In genomic region chr4:129563718-129564117, GRCm38 (mm10) we compare ENCODE assay signal across 12 mouse cellular contexts. TPM values are rescaled to one million over a fixed set of nuclear protein-coding genes. Genes with fewer than 3 reads are reported as not detected.
A peak's percentile ranks its signal among the peaks of the same experiment; 100 is the strongest.
DNase-seq lines count a peak whose midpoint lies in the region; ATAC-seq and TF ChIP-seq lines count a peak whose summit lies in the region.
"Had no signal": no experiment of that assay in that cellular context is flagged by ENCODE, and none has a peak within 500 bp of the region (broad histone marks: within the 10 kb centered on the region; RNA-seq: fewer than 3 reads in every experiment).

No protein-coding gene starts in this region.

- H3K4me2 ChIP-seq in kidney, postnatal 0 days (ENCODE audit: low read length), result no peak overlapping the region
- no peak overlapping the region for H3K4me2 ChIP-seq in embryonic facial prominence, embryonic 14.5 days (ENCODE audit: low read depth, low read length)
- no peak overlapping the region for H3K4me2 ChIP-seq in limb, embryonic 14.5 days (replicated peaks; ENCODE audit: low read depth, low read length, severe bottlenecking)
- no peak overlapping the region for H3K4me2 ChIP-seq in forebrain, embryonic 12.5 days

- H3K9me3 ChIP-seq in kidney, postnatal 0 days (replicated peaks; ENCODE audit: low read length), result no peaks in the 10 kb centered on the region
- H3K9me3 ChIP-seq in embryonic facial prominence, embryonic 14.5 days (ENCODE audit: control insufficient read depth, low read length), result no peaks in the 10 kb centered on the region
- no peaks in the 10 kb centered on the region for H3K9me3 ChIP-seq in limb, embryonic 14.5 days (ENCODE audit: control insufficient read depth, low read length)
- H3K9me3 ChIP-seq in forebrain, embryonic 12.5 days, result no peaks in the 10 kb centered on the region

- no peak overlapping the region; the same call in 1 of the 2 replicates for H3K27ac ChIP-seq in kidney, postnatal 0 days
- no peak overlapping the region for H3K27ac ChIP-seq in embryonic facial prominence, embryonic 14.5 days (replicated peaks; ENCODE audit: low read depth, low read length)
- no peak overlapping the region for H3K27ac ChIP-seq in limb, embryonic 14.5 days (replicated peaks; ENCODE audit: low read depth, low read length)
- no peak overlapping the region for H3K27ac ChIP-seq in forebrain, embryonic 12.5 days
- H3K27ac ChIP-seq: macrophage had no signal

- H3K4me3 ChIP-seq in kidney, postnatal 0 days (replicated peaks; ENCODE audit: low read depth, low read length), result no peak overlapping the region
- no peak overlapping the region for H3K4me3 ChIP-seq in embryonic facial prominence, embryonic 14.5 days (ENCODE audit: low read depth, low read length)
- no peak overlapping the region for H3K4me3 ChIP-seq in limb, embryonic 14.5 days (replicated peaks; ENCODE audit: low read length)
- no peak overlapping the region for H3K4me3 ChIP-seq in forebrain, embryonic 12.5 days (replicated peaks)

- no peak for TF ChIP-seq CTCF in kidney, postnatal 0 days (IDR thresholded peaks at IDR 0.05; ENCODE audit: low read depth)

- no peak for TF ChIP-seq POLR2A in limb, embryonic 14.5 days (IDR thresholded peaks at IDR 0.05; ENCODE audit: borderline replicate concordance, extremely low read depth, insufficient read depth, insufficient read length)

- ATAC-seq in kidney, postnatal 0 days (replicated peaks; ENCODE audit: low FRiP score, low read depth), result no peak; the same call in 1 of the 2 replicates
- no peak for ATAC-seq in embryonic facial prominence, embryonic 14.5 days (ENCODE audit: low read depth)
- ATAC-seq in limb, embryonic 14.5 days (ENCODE audit: low FRiP score, low read depth), result peak; percentile 60; the same call in 1 of the 2 replicates
- no peak for ATAC-seq in forebrain, embryonic 12.5 days (ENCODE audit: low FRiP score)

- no peaks in the 10 kb centered on the region for H3K36me3 ChIP-seq in kidney, postnatal 0 days (ENCODE audit: insufficient read depth, low read length)
- H3K36me3 ChIP-seq in embryonic facial prominence, embryonic 14.5 days (ENCODE audit: control insufficient read depth, insufficient read depth, low read length), result no peaks in the 10 kb centered on the region
- no peaks in the 10 kb centered on the region for H3K36me3 ChIP-seq in limb, embryonic 14.5 days (ENCODE audit: control insufficient read depth, insufficient read depth, low read length)
- H3K36me3 ChIP-seq in forebrain, embryonic 12.5 days (replicated peaks), result no peaks in the 10 kb centered on the region

- DNase-seq in kidney, postnatal 0 days (ENCODE audit: low spot score), result peak; percentile 79
- no peak for DNase-seq in kidney, adult 8-10 months
- peak; percentile 56 for DNase-seq in NIH3T3 (ENCODE audit: low read depth)
- peak; percentile 49 for DNase-seq in embryonic facial prominence, embryonic 14.5 days (ENCODE audit: low spot score)
- no peak for DNase-seq in limb, embryonic 14.5 days (ENCODE audit: low spot score)
- DNase-seq in right cerebral cortex, postnatal 14 days, result no peak
- DNase-seq in adrenal gland, adult (ENCODE audit: inconsistent age in 2 of 2, low spot score in 1 of 2), result no peak
- DNase-seq: cerebellum, adult 9-10 months; left cerebral cortex, postnatal 4 days had no signal

- H3K9ac ChIP-seq in kidney, postnatal 0 days (ENCODE audit: low read depth, low read length), result no peak overlapping the region
- H3K9ac ChIP-seq in embryonic facial prominence, embryonic 14.5 days (ENCODE audit: low read depth, low read length), result no peak overlapping the region
- H3K9ac ChIP-seq in limb, embryonic 14.5 days (ENCODE audit: low read depth, low read length, severe bottlenecking), result no peak overlapping the region
- no peak overlapping the region for H3K9ac ChIP-seq in forebrain, embryonic 12.5 days

- H3K27me3 ChIP-seq in kidney, postnatal 0 days (ENCODE audit: insufficient read depth, low read length), result no peaks in the 10 kb centered on the region
- H3K27me3 ChIP-seq in embryonic facial prominence, embryonic 14.5 days (replicated peaks; ENCODE audit: control insufficient read depth, insufficient read depth, low read length), result no peaks in the 10 kb centered on the region
- H3K27me3 ChIP-seq in limb, embryonic 14.5 days (ENCODE audit: control insufficient read depth, insufficient read depth, low read length), result no peaks in the 10 kb centered on the region
- no peaks in the 10 kb centered on the region for H3K27me3 ChIP-seq in forebrain, embryonic 12.5 days

- 16% methylated on average over 8 of the region's 8 CpGs for WGBS in kidney, postnatal 0 days
- 36% methylated on average over 8 of the region's 8 CpGs for WGBS in embryonic facial prominence, embryonic 14.5 days
- 16% methylated on average over 8 of the region's 8 CpGs for WGBS in limb, embryonic 14.5 days
- WGBS in forebrain, embryonic 12.5 days, result 85% methylated on average over 8 of the region's 8 CpGs

- H3K4me1 ChIP-seq in kidney, postnatal 0 days (replicated peaks; ENCODE audit: insufficient read depth, low read length), result no peaks in the 10 kb centered on the region
- H3K4me1 ChIP-seq in embryonic facial prominence, embryonic 14.5 days (ENCODE audit: control insufficient read depth, insufficient read depth, low read length), result no peaks in the 10 kb centered on the region
- no peaks in the 10 kb centered on the region for H3K4me1 ChIP-seq in limb, embryonic 14.5 days (ENCODE audit: control insufficient read depth, insufficient read depth, low read length)
- H3K4me1 ChIP-seq in forebrain, embryonic 12.5 days, result no peaks in the 10 kb centered on the region

RNA-seq across cellular contexts. Expression of gene Lck, which starts 9.7 kb away (rescaled TPM):
- 8.8 and 9.1 TPM in 2 replicates for polyA plus RNA-seq in kidney, postnatal 0 days (2015; fragmentation: Nextera tagmentation; extraction: Ambion mirVana)
- 4.7 and 6.4 TPM in 2 replicates for polyA plus RNA-seq in embryonic facial prominence, embryonic 14.5 days (2014; fragmentation: Nextera tagmentation; extraction: Ambion mirVana)
- 9.9 and 10.3 TPM in 2 replicates for polyA plus RNA-seq in limb, embryonic 14.5 days (2012; rRNA removed)
- 6.3 and 6.8 TPM in 2 replicates for polyA plus RNA-seq in limb, embryonic 14.5 days (2014; fragmentation: Nextera tagmentation; extraction: Ambion mirVana)
- polyA plus RNA-seq in forebrain, embryonic 12.5 days (2016; fragmentation: Nextera tagmentation; extraction: Ambion mirVana), result 9.0 and 9.3 TPM in 2 replicates

RNA-seq across cellular contexts. Expression of gene Fam167b, which starts 14.6 kb away (rescaled TPM):
- polyA plus RNA-seq in kidney, postnatal 0 days (2015; fragmentation: Nextera tagmentation; extraction: Ambion mirVana), result 39.9 and 40.3 TPM in 2 replicates
- polyA plus RNA-seq in embryonic facial prominence, embryonic 14.5 days (2014; fragmentation: Nextera tagmentation; extraction: Ambion mirVana), result 6.4 and 6.9 TPM in 2 replicates
- polyA plus RNA-seq in limb, embryonic 14.5 days (2012; rRNA removed), result 7.3 and 8.2 TPM in 2 replicates
- 4.1 and 5.3 TPM in 2 replicates for polyA plus RNA-seq in limb, embryonic 14.5 days (2014; fragmentation: Nextera tagmentation; extraction: Ambion mirVana)
- 0.37 and 0.92 TPM in 2 replicates for polyA plus RNA-seq in forebrain, embryonic 12.5 days (2016; fragmentation: Nextera tagmentation; extraction: Ambion mirVana)
- polyA plus RNA-seq: macrophage; midbrain, postnatal 0 days had no signal

RNA-seq across cellular contexts. Expression of gene Hdac1, which starts 21.2 kb away (rescaled TPM):
- polyA plus RNA-seq in kidney, postnatal 0 days (2015; fragmentation: Nextera tagmentation; extraction: Ambion mirVana), result 170 and 196 TPM in 2 replicates
- 179 and 200 TPM in 2 replicates for polyA plus RNA-seq in embryonic facial prominence, embryonic 14.5 days (2014; fragmentation: Nextera tagmentation; extraction: Ambion mirVana)
- polyA plus RNA-seq in limb, embryonic 14.5 days (2012; rRNA removed), result 209 and 212 TPM in 2 replicates
- polyA plus RNA-seq in limb, embryonic 14.5 days (2014; fragmentation: Nextera tagmentation; extraction: Ambion mirVana), result 201 and 225 TPM in 2 replicates
- polyA plus RNA-seq in forebrain, embryonic 12.5 days (2016; fragmentation: Nextera tagmentation; extraction: Ambion mirVana), result 207 and 221 TPM in 2 replicates

RNA-seq across cellular contexts. Expression of gene Eif3i, which starts 36.7 kb away (rescaled TPM):
- 284 and 298 TPM in 2 replicates for polyA plus RNA-seq in kidney, postnatal 0 days (2015; fragmentation: Nextera tagmentation; extraction: Ambion mirVana)
- 288 and 308 TPM in 2 replicates for polyA plus RNA-seq in embryonic facial prominence, embryonic 14.5 days (2014; fragmentation: Nextera tagmentation; extraction: Ambion mirVana)
- 367 and 429 TPM in 2 replicates for polyA plus RNA-seq in limb, embryonic 14.5 days (2012; rRNA removed)
- polyA plus RNA-seq in limb, embryonic 14.5 days (2014; fragmentation: Nextera tagmentation; extraction: Ambion mirVana), result 333 and 334 TPM in 2 replicates
- 204 and 212 TPM in 2 replicates for polyA plus RNA-seq in forebrain, embryonic 12.5 days (2016; fragmentation: Nextera tagmentation; extraction: Ambion mirVana)

RNA-seq across cellular contexts. Expression of gene Tmem234, which starts 36.8 kb away (rescaled TPM):
- polyA plus RNA-seq in kidney, postnatal 0 days (2015; fragmentation: Nextera tagmentation; extraction: Ambion mirVana), result 188 and 197 TPM in 2 replicates
- polyA plus RNA-seq in embryonic facial prominence, embryonic 14.5 days (2014; fragmentation: Nextera tagmentation; extraction: Ambion mirVana), result 166 and 174 TPM in 2 replicates
- 166 and 179 TPM in 2 replicates for polyA plus RNA-seq in limb, embryonic 14.5 days (2012; rRNA removed)
- polyA plus RNA-seq in limb, embryonic 14.5 days (2014; fragmentation: Nextera tagmentation; extraction: Ambion mirVana), result 191 and 193 TPM in 2 replicates
- polyA plus RNA-seq in forebrain, embryonic 12.5 days (2016; fragmentation: Nextera tagmentation; extraction: Ambion mirVana), result 161 and 163 TPM in 2 replicates

Comparison
In these comparisons a context has a peak if more than half of its experiments do, and no peak if none do; other contexts are left out.
1. DNase-seq: peak in kidney, postnatal 0 days (single experiment), NIH3T3 (single experiment) and embryonic facial prominence, embryonic 14.5 days (single experiment); none in kidney, adult 8-10 months (0 of 2), limb, embryonic 14.5 days (single experiment), right cerebral cortex, postnatal 14 days (single experiment) and adrenal gland, adult (0 of 2).